Mouse (Mus musculus) cerebellum, postnatal 4 days (tissue): ENCODE measurements around the gene Gm19668.
"Not testable (repeated sequence)": the region's sequence is repeated elsewhere in the genome, so short reads cannot be mapped to it uniquely, and the experiment has no call there.

Source experiments
- DNase-seq, 2 experiments: peaks; one replicate each; pipeline ENCODE4 v3.0.0; 2022; ENCODE audit warnings: low spot score in 2 of 2, mixed read lengths in 1 of 2

Gene Gm19668

GRCm38 (mm10) chr10:77771225-77771624, 27.7 kb downstream of the Gm19668 start, which contains the start of gene Gm3238:
Gene Gm3238, minus strand, starts transcription at chr10:77771325.
- DNase-seq = not testable (repeated sequence)

- DNase-seq = no peak
These were observed 29.2 kb downstream of the Gm19668 start for GRCm38 (mm10) chr10:77769727-77770126.

GRCm38 (mm10) chr10:77759582-77759981, 39.4 kb downstream of the Gm19668 start, which contains the start of gene Gm3233:
Gene Gm3233, minus strand, starts transcription at chr10:77759682.
- not testable (repeated sequence) for DNase-seq

GRCm38 (mm10) chr10:77753448-77753847, 45.5 kb downstream of the Gm19668 start:
- no peak for DNase-seq

GRCm38 (mm10) chr10:77752312-77752711, 46.6 kb downstream of the Gm19668 start:
- DNase-seq = not testable (repeated sequence)

GRCm38 (mm10) chr10:77751254-77751653, 47.7 kb downstream of the Gm19668 start, which contains the start of gene Gm9736:
Gene Gm9736, minus strand, starts transcription at chr10:77751354.
- not testable (repeated sequence) for DNase-seq

GRCm38 (mm10) chr10:77750686-77751085, 48.2 kb downstream of the Gm19668 start:
- DNase-seq = not testable (repeated sequence)
